Mouse (Mus musculus) embryonic facial prominence, embryonic 14.5 days (tissue): Measurements from ENCODE around the gene Specc1. TPM values are rescaled to one million over a fixed set of nuclear protein-coding genes. Genes with fewer than 3 reads are reported as not detected.

Experiments used
- ATAC-seq: fragments of 200-750 bp; cut with Nextera tagmentation; 2 replicates; pipeline ENCODE4 v1.8.0; 2017; ENCODE audit warnings: low read depth, moderate number of reproducible peaks, moderate TSS enrichment
- DNase-seq: peaks from one replicate; pipeline ENCODE4 v3.0.0-alpha.2; 2015; ENCODE audit warnings: low spot score
- H3K27ac ChIP-seq: fragments of 300-500 bp; sonication (generic); replicated peaks from 2 replicates; pipeline ENCODE4 v1.5.1; 2014; ENCODE audit warnings: low read depth, mild to moderate bottlenecking, low read length, moderate library complexity
- H3K27me3 ChIP-seq: fragments of 300-500 bp; sonication (generic); replicated peaks from 2 replicates; pipeline ENCODE4 v1.6.1; 2014; ENCODE audit warnings: low read length; ENCODE audit not compliant: control insufficient read depth, insufficient read depth
- H3K36me3 ChIP-seq: fragments of 300-500 bp; sonication (generic); 2 replicates; pipeline ENCODE4 v1.6.1; 2014; ENCODE audit warnings: low read length, mixed read lengths; ENCODE audit not compliant: control insufficient read depth, insufficient read depth
- H3K4me1 ChIP-seq: fragments of 300-500 bp; sonication (generic); 2 replicates; pipeline ENCODE4 v1.6.1; 2014; ENCODE audit warnings: antibody characterized with exemption, low read length; ENCODE audit not compliant: control insufficient read depth, insufficient read depth
- H3K4me2 ChIP-seq: fragments of 300-500 bp; sonication (generic); 2 replicates; pipeline ENCODE4 v1.6.1; 2014; ENCODE audit warnings: low read depth, mild to moderate bottlenecking, low read length, moderate library complexity, mixed read lengths
- H3K4me3 ChIP-seq: fragments of 300-500 bp; sonication (generic); 2 replicates; pipeline ENCODE4 v1.5.1; 2014; ENCODE audit warnings: low read depth, mild to moderate bottlenecking, low read length
- H3K9ac ChIP-seq: fragments of 300-500 bp; sonication (generic); 2 replicates; pipeline ENCODE4 v1.6.1; 2014; ENCODE audit warnings: low read depth, mild to moderate bottlenecking, low read length, moderate library complexity, mixed read lengths
- H3K9me3 ChIP-seq: fragments of 300-500 bp; sonication (generic); 2 replicates; pipeline ENCODE4 v1.6.1; 2016; ENCODE audit warnings: low read length; ENCODE audit not compliant: control insufficient read depth
- WGBS: fragments of 180-500 bp; shearing (Covaris S2); extraction: QIAGEN DNeasy Blood & Tissue Kit; methylation state at CpG from one replicate; pipeline ENCODE4 v1.1.7; 2014; 5-methylcytosine and 5-hydroxymethylcytosine counted together
- polyA plus RNA-seq: library from polyadenylated mRNA; unstranded; fragments of >200 nt; fragmentation: Nextera tagmentation; extraction: Ambion mirVana; gene quantifications from 2 replicates; pipeline ENCODE4 v1.2.1, GENCODE M21; 2014

The Specc1 gene
- 10.4 and 13.5 TPM in 2 replicates for polyA plus RNA-seq

DNA sequence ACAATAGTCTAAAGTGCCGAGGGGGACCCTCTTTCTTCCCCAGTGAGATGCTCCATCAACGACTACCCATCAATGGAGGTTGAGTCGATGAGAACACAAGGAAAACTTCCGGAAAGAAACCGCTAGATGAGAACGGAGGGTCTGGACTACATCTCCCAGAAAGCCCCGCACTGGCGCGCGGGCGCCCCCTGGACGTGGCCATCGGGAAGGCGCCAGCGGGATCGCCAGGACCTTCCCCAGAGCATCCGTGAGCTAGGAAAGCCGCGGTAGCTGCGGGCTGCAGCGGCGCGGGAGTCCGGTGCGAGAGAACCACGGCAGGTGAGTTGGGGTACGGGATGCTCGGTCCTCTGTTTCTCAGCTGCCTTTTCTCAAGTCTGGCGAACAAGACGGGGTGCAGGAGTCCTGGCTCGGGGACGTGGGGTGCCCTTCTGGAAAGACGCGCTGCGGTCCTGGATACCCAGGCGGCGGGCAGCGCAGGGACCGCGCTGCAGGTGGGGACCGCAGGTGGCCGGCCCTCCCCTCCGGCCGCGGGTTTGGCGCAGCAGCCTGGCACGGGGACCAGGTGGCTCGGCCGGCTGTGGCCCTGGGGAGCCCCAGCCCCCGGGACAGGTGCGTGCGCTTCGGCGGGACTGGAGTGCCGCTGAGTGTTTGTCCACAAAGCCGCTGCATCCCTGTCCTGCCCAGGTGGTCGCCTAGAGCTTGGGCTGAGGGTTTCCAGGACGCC, at the start of gene Specc1:
Specc1 (plus strand) TSS at position 192 of the 724 bp plus-strand sequence.
- Histone ChIP-seq H3K9ac (peak within 1 kb of the TSS; percentile 63), H3K27me3 (peaks cover 26% of the 10 kb centered on the region), H3K4me2 (peak within 1 kb of the TSS; percentile 100), H3K36me3 (no peaks in the 10 kb centered on the region), H3K4me1 (no peaks in the 10 kb centered on the region), H3K4me3 (peak within 1 kb of the TSS; percentile 56), H3K27ac (no peak within 1 kb of the TSS), H3K9me3 (no peaks in the 10 kb centered on the region)
- ATAC-seq (peak; percentile 96), DNase-seq (peak; percentile 85)
- 0% methylated on average over 26 of the region's 58 CpGs for WGBS

DNA sequence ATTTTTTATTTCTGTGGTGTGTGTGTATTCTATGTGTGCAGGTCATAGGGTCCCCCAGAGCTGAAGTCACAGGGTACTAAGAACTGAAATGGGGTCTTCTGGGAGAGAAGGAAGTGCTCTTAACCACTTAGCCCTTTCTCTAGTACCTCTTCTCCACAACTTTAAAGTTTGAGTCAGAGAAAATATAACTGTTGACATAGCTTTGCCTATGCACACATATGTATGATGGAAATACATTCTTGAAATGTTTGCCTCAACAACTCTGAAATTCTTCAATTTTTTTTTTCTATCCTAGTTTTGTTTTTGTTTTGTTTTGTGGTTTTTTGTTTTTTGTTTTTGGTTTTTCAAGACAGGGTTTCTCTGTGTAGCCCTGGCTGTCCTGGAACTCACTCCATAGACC, 48.2 kb upstream of the Specc1 start:
- Histone ChIP-seq H3K9me3 (no peaks in the 10 kb centered on the region), H3K4me1 (no peaks in the 10 kb centered on the region), H3K4me3 (no peak overlapping the region), H3K4me2 (no peak overlapping the region), H3K27ac (no peak overlapping the region), H3K36me3 (peaks cover 74% of the 10 kb centered on the region), H3K27me3 (no peaks in the 10 kb centered on the region), H3K9ac (no peak overlapping the region)
- DNase-seq (no peak), ATAC-seq (no peak)

DNA sequence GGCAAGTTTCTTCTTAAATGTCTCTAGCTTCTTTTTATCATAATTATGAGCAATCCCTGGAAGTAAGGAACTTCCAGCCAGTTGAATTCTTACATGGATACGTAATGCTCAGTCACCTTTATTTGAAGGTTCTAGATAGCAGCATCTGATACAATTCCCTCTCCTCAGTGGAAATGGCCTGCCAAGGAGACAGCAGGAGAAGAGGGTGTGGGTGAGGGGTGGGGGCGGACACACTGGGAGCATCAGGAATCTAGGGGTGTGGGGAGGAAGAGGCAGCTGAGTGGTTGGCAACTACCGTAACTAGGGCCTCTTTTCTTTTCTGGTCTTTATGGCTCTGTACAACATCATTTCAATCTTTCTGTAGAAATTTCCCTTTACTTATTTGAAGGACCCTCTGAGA, 36.9 kb upstream of the Specc1 start:
- DNase-seq (no peak), ATAC-seq (no peak)
- Histone ChIP-seq H3K4me3 (no peak overlapping the region), H3K4me2 (no peak overlapping the region), H3K36me3 (peaks cover 39% of the 10 kb centered on the region), H3K27me3 (no peaks in the 10 kb centered on the region), H3K9ac (no peak overlapping the region), H3K9me3 (no peaks in the 10 kb centered on the region), H3K4me1 (no peaks in the 10 kb centered on the region), H3K27ac (no peak overlapping the region)
- WGBS: 94% methylated on average over 3 of the region's 3 CpGs

DNA sequence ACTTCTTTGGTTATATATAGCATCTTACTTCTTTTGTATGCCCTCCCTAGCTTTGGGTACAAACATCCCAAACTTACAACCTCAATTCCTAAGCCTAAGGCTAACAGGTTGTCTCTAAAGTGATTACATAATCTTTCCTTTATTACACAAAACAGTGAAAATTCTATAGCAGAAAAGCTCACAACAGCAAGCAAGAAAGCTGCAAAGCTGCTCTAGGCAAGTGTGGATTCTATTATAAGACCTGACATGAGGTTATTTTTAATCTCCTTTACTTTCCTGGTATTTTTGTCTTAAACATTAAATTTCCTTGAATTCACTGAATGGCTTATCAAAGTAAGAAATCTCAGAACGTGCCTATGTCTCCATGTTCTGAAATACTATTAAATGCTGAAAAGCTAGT, 33.3 kb upstream of the Specc1 start:
- no peak overlapping the region for H3K4me2 ChIP-seq
- H3K36me3 ChIP-seq: peaks cover 21% of the 10 kb centered on the region
- no peak overlapping the region for H3K27ac ChIP-seq
- 77% methylated on average over 1 of the region's 1 CpGs for WGBS
- H3K4me1 ChIP-seq: no peaks in the 10 kb centered on the region
- ATAC-seq (no peak), DNase-seq (no peak)
- H3K9me3 ChIP-seq: no peaks in the 10 kb centered on the region
- no peak overlapping the region for H3K4me3 ChIP-seq
- H3K27me3 ChIP-seq: no peaks in the 10 kb centered on the region
- H3K9ac ChIP-seq: no peak overlapping the region

DNA sequence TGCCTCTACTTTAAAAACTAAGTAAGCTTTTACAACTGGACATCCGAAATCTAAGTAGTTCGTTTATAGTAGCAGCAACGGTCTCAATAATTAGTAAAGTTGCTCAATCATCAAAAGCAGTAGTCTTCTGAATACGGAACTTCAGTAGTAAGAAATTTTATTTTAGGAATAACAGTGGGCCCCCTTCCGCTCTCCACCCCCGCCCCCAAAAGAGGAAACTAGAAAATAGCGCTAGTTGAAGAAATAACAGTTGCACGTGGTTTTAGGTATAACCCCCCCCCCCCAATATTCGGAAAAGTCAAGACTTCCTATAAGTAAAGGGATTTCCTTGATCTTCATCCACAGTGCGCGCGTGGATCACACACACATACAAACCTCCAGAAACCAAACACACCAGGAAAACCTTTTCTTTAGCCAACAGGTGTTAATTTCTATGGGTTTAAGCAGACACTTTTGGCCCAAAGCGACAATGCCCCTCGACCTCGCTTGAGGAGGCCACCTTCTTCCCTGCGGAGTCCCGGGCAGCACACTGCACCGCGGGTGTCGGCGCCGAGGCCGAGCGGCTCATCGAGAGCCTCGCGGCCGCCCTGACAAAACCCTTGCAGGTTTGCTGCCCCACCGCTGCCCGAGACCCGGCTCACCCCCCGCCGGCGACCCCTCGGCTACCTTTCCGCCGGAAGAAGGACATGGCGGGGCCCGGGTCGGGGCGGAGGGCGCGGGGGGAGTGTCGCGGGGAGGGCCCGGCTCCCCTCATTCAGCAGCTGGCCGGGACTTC, 27.1 kb upstream of the Specc1 start:
- Histone ChIP-seq H3K4me1 (peaks cover 11% of the 10 kb centered on the region), H3K4me2 (peak overlapping the region; percentile 69), H3K9ac (peak overlapping the region; percentile 94), H3K9me3 (no peaks in the 10 kb centered on the region), H3K36me3 (no peaks in the 10 kb centered on the region), H3K27ac (peak overlapping the region; percentile 93), H3K4me3 (peak overlapping the region; percentile 95), H3K27me3 (no peaks in the 10 kb centered on the region)
- DNase-seq (peak; percentile 8), ATAC-seq (peak; percentile 60)
- WGBS: 1% methylated on average over 28 of the region's 47 CpGs

DNA sequence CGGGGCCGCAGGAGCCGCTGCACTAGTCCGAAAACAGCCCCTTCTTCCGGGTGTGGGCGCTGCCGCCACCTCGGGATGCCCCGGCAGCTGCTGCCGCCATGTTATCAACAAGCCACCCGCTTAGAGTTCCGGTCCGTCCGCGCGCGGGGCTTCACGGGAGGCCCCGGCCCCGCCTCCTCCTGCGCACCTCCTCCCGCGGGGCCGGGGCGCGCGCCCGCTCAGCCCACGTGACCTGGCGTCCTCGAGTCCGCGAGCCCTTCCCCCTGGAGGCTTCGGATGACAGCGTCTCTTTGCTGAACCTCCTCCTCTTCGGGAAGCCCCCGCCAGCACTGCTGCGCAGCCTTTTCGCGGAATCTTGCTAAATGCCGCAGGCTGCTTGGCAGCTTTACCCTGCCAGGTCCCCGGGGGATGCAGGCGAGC, 26.5 kb upstream of the Specc1 start, which contains the start of gene Akap10:
Akap10 (minus strand) TSS at position 155 of the 420 bp plus-strand sequence.
- peak within 1 kb of the TSS; percentile 69 for H3K4me2 ChIP-seq
- peak within 1 kb of the TSS; percentile 93 for H3K27ac ChIP-seq
- no peaks in the 10 kb centered on the region for H3K36me3 ChIP-seq
- no peaks in the 10 kb centered on the region for H3K9me3 ChIP-seq
- no peaks in the 10 kb centered on the region for H3K27me3 ChIP-seq
- 0% methylated on average over 16 of the region's 43 CpGs for WGBS
- ATAC-seq (peak; percentile 94), DNase-seq (peak; percentile 98)
- peak within 1 kb of the TSS; percentile 94 for H3K9ac ChIP-seq
- H3K4me1 ChIP-seq: peaks cover 11% of the 10 kb centered on the region
- peak within 1 kb of the TSS; percentile 95 for H3K4me3 ChIP-seq

DNA sequence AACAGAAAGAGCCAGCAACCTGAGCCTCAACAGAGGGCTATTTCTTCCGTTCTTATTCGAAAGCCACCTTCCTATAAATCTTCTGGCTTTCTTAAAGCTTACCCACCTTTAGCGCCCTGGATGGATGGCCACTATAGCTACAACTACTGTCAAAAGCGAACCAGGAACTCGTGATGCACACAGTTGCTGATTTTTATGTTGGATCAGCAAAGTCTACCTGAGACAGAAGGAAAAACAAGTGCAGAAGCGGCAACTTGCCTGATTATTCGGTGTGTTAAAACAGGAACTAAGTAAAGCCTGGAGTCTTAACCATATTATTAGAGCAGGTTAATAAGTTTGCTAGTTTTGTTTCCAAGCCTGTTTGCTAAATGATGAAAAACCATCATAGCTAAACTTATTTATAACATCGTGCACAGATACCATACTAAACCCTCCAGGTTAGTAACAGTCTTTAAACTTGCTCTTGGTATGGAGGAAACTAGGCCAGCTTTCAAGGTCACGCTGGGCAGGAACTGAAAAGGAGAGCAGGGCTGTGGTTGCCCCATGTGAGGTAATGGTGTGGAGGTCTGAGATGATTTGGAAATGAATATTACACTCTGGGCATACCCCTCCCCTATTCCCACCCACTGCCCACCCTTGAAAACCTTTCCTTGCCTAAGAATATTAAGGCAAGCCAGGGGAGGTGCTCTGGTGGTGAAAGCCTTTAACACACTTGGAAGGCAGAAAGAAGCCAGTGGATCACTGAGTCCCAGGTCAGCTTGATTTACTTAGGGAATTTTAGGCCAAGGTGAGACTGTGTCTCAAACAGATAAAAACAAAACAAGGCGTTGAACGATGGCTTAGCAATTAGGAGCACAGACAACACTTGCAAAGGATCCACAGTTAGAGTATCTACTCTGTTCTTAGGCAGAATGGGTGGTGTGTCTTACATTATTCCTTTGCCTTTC, 25.6 kb upstream of the Specc1 start:
- peak overlapping the region; percentile 94 for H3K9ac ChIP-seq
- H3K4me1 ChIP-seq: peaks cover 11% of the 10 kb centered on the region
- H3K27ac ChIP-seq: peak overlapping the region; percentile 93
- peak overlapping the region; percentile 95 for H3K4me3 ChIP-seq
- H3K27me3 ChIP-seq: no peaks in the 10 kb centered on the region
- no peaks in the 10 kb centered on the region for H3K36me3 ChIP-seq
- DNase-seq (no peak), ATAC-seq (no peak; the same call in 1 of the 2 replicates)
- H3K4me2 ChIP-seq: peak overlapping the region; percentile 69
- no peaks in the 10 kb centered on the region for H3K9me3 ChIP-seq
- WGBS: 19% methylated on average over 11 of the region's 11 CpGs

DNA sequence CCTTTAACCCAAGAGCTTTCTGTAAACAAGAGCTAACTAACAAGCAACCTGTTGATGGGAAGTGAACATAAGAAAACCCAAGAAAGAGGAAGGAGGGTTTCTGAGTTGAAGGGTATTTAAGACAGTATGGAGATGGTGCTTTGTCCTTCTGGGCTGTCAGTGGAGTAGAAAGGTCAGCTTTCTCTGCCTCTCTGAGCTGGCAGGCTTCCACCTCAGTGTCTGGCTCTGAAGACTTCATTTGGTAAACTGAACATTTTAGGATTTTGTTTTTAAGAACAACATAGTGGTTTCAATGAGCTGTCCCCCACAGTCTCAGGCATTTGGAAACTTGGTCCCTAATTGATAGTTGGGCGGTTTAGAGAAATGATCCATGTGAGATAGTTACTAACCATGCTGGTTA, 18.8 kb upstream of the Specc1 start:
- WGBS: 85% methylated on average over 1 of the region's 1 CpGs
- H3K4me2 ChIP-seq: no peak overlapping the region

More for the DNA sequence above, 18.8 kb upstream of the Specc1 start:
- H3K27me3 ChIP-seq: no peaks in the 10 kb centered on the region
- H3K4me1 ChIP-seq: no peaks in the 10 kb centered on the region
- DNase-seq (no peak), ATAC-seq (no peak)
- H3K36me3 ChIP-seq: no peaks in the 10 kb centered on the region
- H3K4me3 ChIP-seq: no peak overlapping the region
- H3K27ac ChIP-seq: no peak overlapping the region
- H3K9ac ChIP-seq: no peak overlapping the region
- no peaks in the 10 kb centered on the region for H3K9me3 ChIP-seq
